Mouse (Mus musculus) limb, embryonic 11.5 days (tissue): ENCODE data around the gene 6430550D23Rik. TPM values are rescaled to one million over a fixed set of nuclear protein-coding genes. Genes with fewer than 3 reads are reported as not detected.

Experiments used
- ATAC-seq: fragments of 200-750 bp; cut with Nextera tagmentation; 2 replicates; pipeline ENCODE4 v1.8.0; 2017; ENCODE audit warnings: low read depth; ENCODE audit not compliant: insufficient number of reproducible peaks, low FRiP score, low TSS enrichment
- DNase-seq: peaks from one replicate; pipeline ENCODE4 v3.0.0-alpha.2; 2015; ENCODE audit warnings: low spot score
- H3K27ac ChIP-seq: fragments of 300-500 bp; sonication (generic); replicated peaks from 2 replicates; pipeline ENCODE4 v1.5.1; 2014; ENCODE audit warnings: low read depth, mild to moderate bottlenecking, low read length
- H3K27me3 ChIP-seq: fragments of 300-500 bp; sonication (generic); 2 replicates; pipeline ENCODE4 v1.6.1; 2014; ENCODE audit warnings: mild to moderate bottlenecking, low read length, mixed read lengths; ENCODE audit not compliant: control insufficient read depth, insufficient read depth
- H3K36me3 ChIP-seq: fragments of 300-500 bp; sonication (generic); 2 replicates; pipeline ENCODE4 v1.6.1; 2014; ENCODE audit warnings: mild to moderate bottlenecking, low read length, moderate library complexity, mixed read lengths; ENCODE audit not compliant: control insufficient read depth, insufficient read depth
- H3K4me1 ChIP-seq: fragments of 300-500 bp; sonication (generic); 2 replicates; pipeline ENCODE4 v1.6.1; 2014; ENCODE audit warnings: low read length, mixed read lengths; ENCODE audit not compliant: control insufficient read depth, insufficient read depth
- H3K4me2 ChIP-seq: fragments of 300-500 bp; sonication (generic); 2 replicates; pipeline ENCODE4 v1.6.1; 2014; ENCODE audit warnings: low read depth, mild to moderate bottlenecking, moderate library complexity; ENCODE audit not compliant: severe bottlenecking
- H3K4me3 ChIP-seq: fragments of 300-500 bp; sonication (generic); 2 replicates; pipeline ENCODE4 v1.5.1; 2014; ENCODE audit warnings: low read depth, low read length
- H3K9ac ChIP-seq: fragments of 300-500 bp; sonication (generic); 2 replicates; pipeline ENCODE4 v1.6.1; 2014; ENCODE audit warnings: mild to moderate bottlenecking, low read length
- H3K9me3 ChIP-seq: fragments of 300-500 bp; sonication (generic); 2 replicates; pipeline ENCODE4 v1.6.1; 2016; ENCODE audit warnings: low read length; ENCODE audit not compliant: control insufficient read depth
- WGBS: fragments of 180-500 bp; shearing (Covaris S2); extraction: QIAGEN DNeasy Blood & Tissue Kit; methylation state at CpG from one replicate; pipeline ENCODE4 v1.1.7; 2014; 5-methylcytosine and 5-hydroxymethylcytosine counted together
- polyA plus RNA-seq: library from polyadenylated mRNA; unstranded; fragments of >200 nt; fragmentation: Nextera tagmentation; extraction: Ambion mirVana; gene quantifications from 2 replicates; pipeline ENCODE4 v1.2.1, GENCODE M21; 2014

6430550D23Rik gene
- polyA plus RNA-seq: 1.6 and 3.1 TPM in 2 replicates

DNA sequence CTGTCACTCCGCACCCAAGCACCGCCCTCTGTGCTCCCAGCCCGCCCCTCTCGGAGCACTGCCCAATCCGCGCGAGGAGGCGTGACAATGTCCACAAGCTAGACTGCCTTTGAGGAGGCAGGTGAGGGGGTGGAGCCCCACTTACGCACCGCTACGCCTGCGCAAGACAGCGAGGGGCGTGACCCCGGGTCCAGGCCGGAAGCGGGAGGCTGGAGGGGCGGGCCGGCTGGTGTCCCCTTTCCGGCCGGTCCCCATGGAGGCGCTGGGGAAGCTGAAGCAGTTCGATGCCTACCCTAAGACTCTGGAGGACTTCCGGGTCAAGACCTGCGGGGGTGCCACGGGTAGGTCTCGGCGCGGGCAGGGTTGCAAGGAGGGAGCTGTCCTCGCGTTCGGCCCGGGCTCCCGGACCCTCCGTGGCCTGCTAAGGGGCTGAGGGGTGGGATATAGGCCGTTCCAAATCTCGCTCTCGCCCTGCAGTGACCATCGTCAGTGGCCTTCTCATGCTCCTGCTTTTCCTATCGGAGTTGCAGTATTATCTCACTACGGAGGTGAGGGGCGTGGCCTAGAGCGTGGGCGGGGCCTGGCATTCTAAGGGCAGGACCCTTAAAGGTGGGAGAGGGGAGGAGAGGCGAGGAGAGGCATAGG, at the start of gene 6430550D23Rik, which contains the start of gene Ergic3:
Gene 6430550D23Rik, minus strand, starts transcription at position 90 of the 645 bp plus-strand sequence.
Gene Ergic3, plus strand, starts transcription at position 158 of the 645 bp plus-strand sequence.
- H3K4me3 ChIP-seq: peak within 1 kb of the TSS; percentile 66
- peak; percentile 98 for DNase-seq
- WGBS: under 1% methylated on average over 45 of the region's 45 CpGs
- H3K27me3 ChIP-seq: no peaks in the 10 kb centered on the region
- H3K4me2 ChIP-seq: peak within 1 kb of the TSS; percentile 77
- peaks cover 21% of the 10 kb centered on the region for H3K36me3 ChIP-seq
- ATAC-seq: peak; percentile 99
- H3K9me3 ChIP-seq: peaks cover 2% of the 10 kb centered on the region; the same call in 1 of the 2 replicates
- peaks cover 2% of the 10 kb centered on the region; the same call in 1 of the 2 replicates for H3K4me1 ChIP-seq
- peak within 1 kb of the TSS; percentile 16 for H3K27ac ChIP-seq
- peak within 1 kb of the TSS; percentile 67 for H3K9ac ChIP-seq

DNA sequence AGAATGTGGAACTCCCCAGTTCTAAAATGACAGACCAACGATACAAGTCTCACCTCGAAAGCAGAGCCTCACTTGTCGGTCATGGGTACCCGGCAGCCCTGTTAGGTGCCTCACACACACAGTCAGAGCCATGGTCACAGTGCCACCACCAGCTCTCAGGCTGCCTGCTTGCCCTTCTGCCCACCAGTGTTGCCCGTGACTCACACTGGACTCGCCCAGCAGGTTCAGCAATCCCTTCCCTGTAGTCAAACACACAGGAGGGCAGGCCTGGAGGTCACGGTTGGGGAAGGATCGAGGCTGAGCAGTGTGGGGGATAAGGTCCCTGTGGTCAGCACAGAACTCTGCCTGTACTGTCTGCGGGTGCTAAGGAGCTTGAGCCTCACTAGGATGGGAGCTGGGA, 45.0 kb upstream of the 6430550D23Rik start, which contains the start of gene Fer1l4:
Gene Fer1l4, minus strand, starts transcription at position 132 of the 400 bp plus-strand sequence.
- ATAC-seq: no peak
- no peaks in the 10 kb centered on the region for H3K4me1 ChIP-seq
- no peak within 1 kb of the TSS for H3K4me3 ChIP-seq
- 83% methylated on average over 9 of the region's 9 CpGs for WGBS
- H3K4me2 ChIP-seq: no peak within 1 kb of the TSS
- no peak within 1 kb of the TSS for H3K9ac ChIP-seq
- no peak for DNase-seq
- H3K9me3 ChIP-seq: no peaks in the 10 kb centered on the region
- H3K27ac ChIP-seq: no peak within 1 kb of the TSS
- no peaks in the 10 kb centered on the region for H3K36me3 ChIP-seq
- H3K27me3 ChIP-seq: no peaks in the 10 kb centered on the region

DNA sequence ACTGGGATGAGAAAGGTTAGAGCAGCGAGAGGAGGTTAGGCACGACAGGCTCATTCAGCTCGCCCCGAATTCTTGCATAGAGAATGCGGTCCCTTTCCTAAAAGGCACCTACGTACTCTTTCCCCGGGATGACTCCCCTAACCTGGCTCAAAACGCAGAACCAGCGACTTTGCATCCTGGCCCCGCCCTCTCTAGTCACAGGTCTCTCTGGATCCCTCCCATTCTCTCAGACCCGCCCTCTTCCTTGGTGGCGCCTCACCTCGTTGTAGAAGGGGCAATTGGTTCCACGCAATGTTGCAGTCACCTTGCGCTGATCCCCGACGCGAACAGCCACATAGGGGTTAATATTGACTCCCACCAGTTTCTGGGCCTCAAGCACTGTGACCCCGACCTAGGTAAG, 40.2 kb upstream of the 6430550D23Rik start:
- Histone ChIP-seq H3K4me2 (peak overlapping the region; percentile 25; the same call in 1 of the 2 replicates), H3K27ac (no peak overlapping the region), H3K4me1 (no peaks in the 10 kb centered on the region), H3K27me3 (0 out of 2 replicates have a peak, but pooled peaks cover 2% of the 10 kb centered on the region), H3K36me3 (no peaks in the 10 kb centered on the region), H3K9ac (no peak overlapping the region), H3K9me3 (no peaks in the 10 kb centered on the region), H3K4me3 (no peak overlapping the region)
- WGBS: 7% methylated on average over 19 of the region's 19 CpGs
- ATAC-seq (no peak), DNase-seq (no peak)

DNA sequence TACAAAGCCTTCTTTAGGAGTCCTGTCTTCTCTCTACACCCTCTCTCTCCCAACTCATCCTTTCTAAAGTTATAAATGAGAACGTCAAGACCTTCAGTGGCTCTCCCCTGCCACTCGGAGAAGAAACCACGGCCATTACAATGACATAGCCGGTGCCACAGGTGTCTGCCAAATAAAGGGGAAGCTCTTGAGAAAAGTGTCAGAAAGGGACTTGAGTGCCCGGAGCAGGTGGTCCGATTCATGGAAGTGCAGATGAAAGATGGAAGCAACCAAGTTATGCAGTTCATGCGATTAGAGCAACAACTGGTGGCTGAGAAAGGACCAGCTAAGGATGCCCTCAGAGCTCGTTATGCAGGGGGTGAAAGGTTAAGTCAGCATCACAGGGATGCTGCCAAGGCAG, 35.1 kb upstream of the 6430550D23Rik start:
- 0 out of 2 replicates have a peak, but pooled peaks cover 2% of the 10 kb centered on the region for H3K27me3 ChIP-seq
- DNase-seq (no peak), ATAC-seq (no peak)
- H3K9me3 ChIP-seq: no peaks in the 10 kb centered on the region
- no peak overlapping the region for H3K9ac ChIP-seq
- H3K36me3 ChIP-seq: no peaks in the 10 kb centered on the region
- H3K4me1 ChIP-seq: no peaks in the 10 kb centered on the region
- no peak overlapping the region for H3K4me3 ChIP-seq
- H3K27ac ChIP-seq: no peak overlapping the region
- WGBS: 86% methylated on average over 8 of the region's 8 CpGs
- no peak overlapping the region for H3K4me2 ChIP-seq

DNA sequence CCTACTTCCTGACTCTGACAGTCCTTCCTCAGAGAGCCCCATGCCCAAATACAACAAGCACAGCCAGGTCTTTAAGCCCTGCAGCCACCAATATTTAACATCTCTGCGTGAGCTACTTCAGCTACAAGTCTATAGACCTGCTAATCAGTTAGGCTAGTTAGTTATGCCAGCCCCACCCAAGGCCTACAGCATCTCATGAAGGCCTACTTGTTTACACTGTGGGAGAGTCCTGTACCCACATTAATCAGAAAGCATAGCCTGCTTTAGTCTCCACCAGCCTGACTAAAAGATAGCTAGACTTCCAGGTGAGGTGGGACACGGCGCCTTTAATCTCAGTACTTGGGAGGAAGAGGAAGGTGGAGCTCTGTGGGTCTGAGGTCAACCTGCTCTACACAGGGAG, 31.6 kb upstream of the 6430550D23Rik start:
- Histone ChIP-seq H3K36me3 (no peaks in the 10 kb centered on the region), H3K9ac (no peak overlapping the region), H3K4me1 (no peaks in the 10 kb centered on the region), H3K4me2 (no peak overlapping the region), H3K27me3 (no peaks in the 10 kb centered on the region), H3K27ac (no peak overlapping the region), H3K4me3 (no peak overlapping the region), H3K9me3 (no peaks in the 10 kb centered on the region)
- WGBS: 89% methylated on average over 3 of the region's 3 CpGs
- no peak for DNase-seq
- ATAC-seq: no peak

DNA sequence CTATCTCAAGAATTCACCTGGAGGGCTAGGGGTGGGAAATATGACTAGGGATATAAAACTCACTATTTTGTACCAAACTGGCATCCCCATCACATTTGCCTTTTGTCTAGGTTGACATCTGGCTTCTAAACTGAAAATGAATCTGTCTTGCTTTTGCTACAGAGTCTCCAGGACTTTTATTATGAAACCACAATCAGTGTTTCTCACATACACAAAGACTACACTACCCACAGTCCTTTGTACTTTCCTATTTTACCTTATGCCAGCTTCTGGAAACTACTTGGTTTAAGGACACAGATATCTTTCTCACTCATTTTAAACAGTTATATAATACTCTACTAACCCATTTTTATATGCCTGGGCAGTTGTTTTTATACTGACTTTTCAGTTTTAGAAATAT, 17.7 kb upstream of the 6430550D23Rik start:
- Histone ChIP-seq H3K27ac (no peak overlapping the region), H3K9ac (no peak overlapping the region), H3K36me3 (no peaks in the 10 kb centered on the region), H3K4me3 (no peak overlapping the region), H3K4me2 (no peak overlapping the region), H3K9me3 (no peaks in the 10 kb centered on the region), H3K4me1 (no peaks in the 10 kb centered on the region), H3K27me3 (no peaks in the 10 kb centered on the region)
- ATAC-seq (no peak), DNase-seq (no peak)

DNA sequence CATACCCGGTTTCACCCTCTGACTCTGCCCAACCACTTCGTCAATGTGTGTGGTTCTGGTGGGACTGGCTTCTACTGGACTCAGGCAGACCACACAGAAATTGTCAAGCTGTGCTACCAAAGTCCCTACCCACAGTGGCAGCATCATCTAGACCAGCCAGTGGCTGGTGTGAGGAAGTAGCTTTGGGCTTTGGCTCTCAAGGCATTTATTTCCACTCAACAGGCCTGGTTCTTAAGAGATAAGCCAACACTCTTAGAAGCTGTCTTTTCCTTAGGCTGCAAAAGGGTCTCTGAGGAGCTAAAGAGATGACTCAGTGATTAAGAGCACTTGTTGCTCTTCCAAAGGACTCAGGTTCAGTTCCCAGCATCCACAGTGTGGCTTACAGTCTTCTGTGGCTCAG, 14.0 kb upstream of the 6430550D23Rik start:
- Histone ChIP-seq H3K9ac (no peak overlapping the region), H3K4me1 (no peaks in the 10 kb centered on the region), H3K27me3 (no peaks in the 10 kb centered on the region), H3K4me3 (no peak overlapping the region), H3K4me2 (no peak overlapping the region; the same call in 1 of the 2 replicates), H3K36me3 (peaks cover 6% of the 10 kb centered on the region; the same call in 1 of the 2 replicates), H3K27ac (no peak overlapping the region), H3K9me3 (no peaks in the 10 kb centered on the region)
- 78% methylated on average over 2 of the region's 2 CpGs for WGBS
- ATAC-seq (no peak), DNase-seq (no peak)

DNA sequence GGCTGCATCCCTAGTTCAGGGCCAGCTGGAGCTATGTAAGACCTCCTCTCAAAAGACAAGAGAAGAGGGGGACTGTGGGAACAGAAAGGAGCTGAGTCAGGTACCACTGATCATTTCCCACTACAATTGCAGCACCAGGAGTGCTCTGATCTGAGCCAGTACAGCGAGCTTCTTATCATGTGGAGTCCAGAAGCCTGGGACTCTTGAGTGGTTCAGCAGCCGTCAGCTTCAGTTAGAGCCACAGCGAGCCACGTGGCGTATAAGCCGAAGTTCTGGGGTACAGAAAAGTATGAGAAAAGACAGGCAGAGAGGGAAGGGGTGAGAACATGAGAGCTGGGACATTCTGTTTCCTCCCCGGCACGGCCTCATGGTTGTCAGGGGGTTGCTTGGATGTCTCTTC, 13.4 kb upstream of the 6430550D23Rik start:
- Histone ChIP-seq H3K36me3 (peaks cover 8% of the 10 kb centered on the region), H3K27ac (no peak overlapping the region), H3K27me3 (no peaks in the 10 kb centered on the region), H3K9ac (no peak overlapping the region), H3K4me2 (no peak overlapping the region), H3K4me3 (no peak overlapping the region), H3K4me1 (no peaks in the 10 kb centered on the region), H3K9me3 (no peaks in the 10 kb centered on the region)
- WGBS: 91% methylated on average over 8 of the region's 8 CpGs
- ATAC-seq (no peak), DNase-seq (no peak)
